Mouse (Mus musculus) stomach, postnatal 0 days (tissue): ENCODE data around the gene D430042O09Rik. TPM values are rescaled to one million over a fixed set of nuclear protein-coding genes. Genes with fewer than 3 reads are reported as not detected.

Source experiments
- ATAC-seq: fragments of 200-750 bp; cut with Nextera tagmentation; 2 replicates; pipeline ENCODE4 v1.8.0; 2017; ENCODE audit not compliant: low FRiP score, low TSS enrichment
- DNase-seq: peaks from one replicate; pipeline ENCODE4 v3.0.0-alpha.2; 2016; ENCODE audit warnings: low spot score
- H3K27ac ChIP-seq: fragments of 300-500 bp; sonication (generic); replicated peaks from 2 replicates; pipeline ENCODE4 v1.5.1; 2014; ENCODE audit warnings: mild to moderate bottlenecking, control low read depth
- H3K27me3 ChIP-seq: fragments of 300-500 bp; sonication (generic); 2 replicates; pipeline ENCODE4 v1.6.1; 2014; ENCODE audit warnings: low read length; ENCODE audit not compliant: control insufficient read depth, insufficient read depth
- H3K36me3 ChIP-seq: fragments of 300-500 bp; sonication (generic); 2 replicates; pipeline ENCODE4 v1.6.1; 2014; ENCODE audit warnings: low read length, mixed read lengths; ENCODE audit not compliant: control insufficient read depth, insufficient read depth
- H3K4me1 ChIP-seq: fragments of 300-500 bp; sonication (generic); replicated peaks from 2 replicates; pipeline ENCODE4 v1.6.1; 2014; ENCODE audit warnings: antibody characterized with exemption; ENCODE audit not compliant: control insufficient read depth, insufficient read depth
- H3K4me2 ChIP-seq: fragments of 300-500 bp; sonication (generic); replicated peaks from 2 replicates; pipeline ENCODE4 v1.6.1; 2014; ENCODE audit warnings: low read depth, mild to moderate bottlenecking, control low read depth, moderate library complexity
- H3K4me3 ChIP-seq: fragments of 300-500 bp; sonication (generic); 2 replicates; pipeline ENCODE4 v1.5.1; 2014; ENCODE audit warnings: low read depth, low read length, control low read depth
- H3K9ac ChIP-seq: fragments of 300-500 bp; sonication (generic); 2 replicates; pipeline ENCODE4 v1.6.1; 2014; ENCODE audit warnings: mild to moderate bottlenecking, low read length, control low read depth, mixed read lengths
- H3K9me3 ChIP-seq: fragments of 300-500 bp; sonication (generic); 2 replicates; pipeline ENCODE4 v1.6.1; 2016; ENCODE audit warnings: low read length; ENCODE audit not compliant: control insufficient read depth
- CTCF ChIP-seq: IDR thresholded peaks from 2 replicates; pipeline ENCODE4 v1.5.1; 2016; ENCODE audit warnings: antibody characterized with exemption, low read depth, mild to moderate bottlenecking, moderate library complexity
- EP300 ChIP-seq: optimal IDR thresholded peaks from 2 replicates; pipeline ENCODE3; 2016; ENCODE audit warnings: antibody characterized with exemption
- WGBS: fragments of 180-500 bp; shearing (Covaris S2); extraction: QIAGEN DNeasy Blood & Tissue Kit; methylation state at CpG from one replicate; pipeline ENCODE4 v1.1.7; 2014; 5-methylcytosine and 5-hydroxymethylcytosine counted together
- polyA plus RNA-seq: library from polyadenylated mRNA; unstranded; fragments of >200 nt; fragmentation: Nextera tagmentation; extraction: Ambion mirVana; gene quantifications from 2 replicates; pipeline ENCODE4 v1.2.1, GENCODE M21; 2015

D430042O09Rik gene
- polyA plus RNA-seq, 1 experiment from 2014 or later: 2.1 TPM

DNA sequence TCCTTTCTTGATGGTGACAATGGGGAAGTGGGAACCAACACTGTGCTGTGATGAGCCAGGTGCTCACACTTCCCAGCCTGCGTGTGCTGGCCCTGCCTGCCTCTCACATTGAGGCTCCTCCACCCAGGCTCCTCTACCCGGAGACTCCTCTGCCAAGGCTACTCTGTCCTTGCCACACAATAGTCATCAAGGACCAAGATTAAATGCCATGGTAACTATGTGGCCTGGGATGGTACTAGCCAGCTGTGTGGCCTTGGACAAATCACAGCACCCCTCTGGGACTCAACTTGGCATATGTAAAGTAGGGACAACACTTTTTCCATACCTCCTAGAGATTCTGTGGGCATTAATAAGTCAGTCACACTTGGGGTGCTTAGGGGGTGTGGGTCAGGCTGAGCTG lies 192.2 kb downstream of the D430042O09Rik start:
- no peak overlapping the region for H3K9ac ChIP-seq
- 64% methylated on average over 2 of the region's 2 CpGs for WGBS
- no peak overlapping the region for H3K27ac ChIP-seq
- no peaks in the 10 kb centered on the region for H3K27me3 ChIP-seq
- H3K4me1 ChIP-seq: no peaks in the 10 kb centered on the region
- H3K4me3 ChIP-seq: no peak overlapping the region
- H3K36me3 ChIP-seq: no peaks in the 10 kb centered on the region
- no peak for ATAC-seq
- no peak for DNase-seq
- H3K4me2 ChIP-seq: no peak overlapping the region
- no peaks in the 10 kb centered on the region for H3K9me3 ChIP-seq
- TF ChIP-seq EP300: no peak
- TF ChIP-seq CTCF: no peak

DNA sequence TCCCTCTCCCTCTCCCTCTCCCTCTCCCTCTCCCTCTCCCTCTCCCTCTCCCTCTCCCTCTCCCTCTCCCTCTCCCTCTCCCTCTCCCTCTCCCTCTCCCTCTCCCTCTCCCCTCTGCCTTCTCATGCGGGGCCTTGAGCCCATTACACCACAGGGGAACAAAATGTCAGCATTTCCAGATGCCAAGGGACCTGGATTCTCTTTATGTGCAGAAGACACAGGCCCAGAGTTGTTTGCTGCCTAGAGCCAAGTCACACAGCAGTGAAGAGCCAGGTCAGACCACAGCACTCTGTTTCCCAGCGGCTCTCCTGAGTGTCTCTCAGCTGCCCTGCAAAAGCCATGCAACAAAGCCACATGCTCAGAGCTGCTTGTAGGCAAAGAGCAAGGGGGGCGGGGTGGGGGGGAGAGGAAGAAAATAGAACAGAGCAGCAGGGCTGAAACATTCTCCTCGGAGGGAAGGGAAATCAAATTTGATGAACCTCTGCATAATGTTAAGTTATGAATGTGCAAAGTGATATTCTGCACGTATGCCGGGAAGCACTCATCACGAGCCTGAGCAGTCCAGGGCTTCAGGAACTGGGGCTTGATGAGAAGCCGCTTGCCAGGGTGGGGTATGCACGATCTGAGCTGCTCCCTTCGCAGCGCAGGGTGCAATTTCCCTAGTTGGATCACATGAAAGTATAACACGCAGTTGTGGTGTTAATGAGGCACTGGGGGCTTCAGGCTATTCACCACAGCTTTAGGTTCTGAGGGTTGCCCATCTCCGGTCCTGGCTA lies 192.9 kb downstream of the D430042O09Rik start:
- no peak overlapping the region for H3K4me3 ChIP-seq
- H3K27ac ChIP-seq: no peak overlapping the region
- no peaks in the 10 kb centered on the region for H3K36me3 ChIP-seq
- no peak overlapping the region for H3K4me2 ChIP-seq
- no peaks in the 10 kb centered on the region for H3K27me3 ChIP-seq
- no peak for TF ChIP-seq EP300
- no peak for TF ChIP-seq CTCF
- no peak overlapping the region for H3K9ac ChIP-seq
- H3K4me1 ChIP-seq: no peaks in the 10 kb centered on the region
- WGBS: 65% methylated on average over 13 of the region's 13 CpGs
- DNase-seq (no peak), ATAC-seq (no peak)
- no peaks in the 10 kb centered on the region for H3K9me3 ChIP-seq

DNA sequence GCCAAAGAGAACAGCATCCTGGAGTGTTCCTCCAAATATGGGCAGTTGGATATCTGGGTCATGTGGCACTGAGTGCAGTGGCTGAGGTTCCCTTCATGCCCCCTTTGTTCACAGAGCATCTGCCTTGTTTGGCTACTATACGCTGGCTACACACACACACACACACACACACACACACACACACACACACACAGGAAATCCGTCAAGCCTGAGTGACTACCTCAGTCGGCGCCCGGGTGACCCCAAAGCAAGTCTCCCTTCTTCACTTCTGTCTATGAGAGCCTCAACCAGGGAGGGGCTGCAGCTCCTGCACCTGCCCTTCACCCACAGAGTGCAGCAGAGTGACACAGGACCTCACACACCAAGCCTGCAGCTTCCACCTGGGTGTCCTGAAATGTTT lies 213.1 kb downstream of the D430042O09Rik start:
- Histone ChIP-seq H3K27ac (no peak overlapping the region), H3K4me2 (no peak overlapping the region), H3K9ac (no peak overlapping the region), H3K4me1 (no peaks in the 10 kb centered on the region), H3K9me3 (no peaks in the 10 kb centered on the region), H3K27me3 (no peaks in the 10 kb centered on the region), H3K36me3 (no peaks in the 10 kb centered on the region), H3K4me3 (no peak overlapping the region)
- WGBS: 60% methylated on average over 5 of the region's 5 CpGs
- DNase-seq (no peak), ATAC-seq (no peak)
- no peak for TF ChIP-seq EP300
- no peak for TF ChIP-seq CTCF

DNA sequence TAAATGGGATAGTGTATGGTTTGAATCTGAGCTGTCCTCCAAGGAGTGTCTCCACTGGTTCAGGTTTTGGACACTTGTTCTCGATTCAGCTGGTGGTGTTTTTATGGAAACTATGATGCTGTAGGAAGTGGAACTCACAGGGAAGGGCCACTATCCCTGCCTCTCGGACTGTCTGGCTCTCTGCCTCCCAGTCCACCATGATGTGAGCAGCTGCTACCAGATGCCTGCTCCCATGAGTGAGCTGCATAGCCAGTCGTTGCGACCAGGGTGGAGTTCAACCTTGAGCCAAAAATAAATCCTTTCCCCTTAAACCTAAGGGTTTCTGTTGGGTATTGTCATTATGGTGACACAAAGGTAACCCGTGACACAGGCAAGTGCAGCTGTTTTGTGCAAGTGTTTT lies 216.4 kb downstream of the D430042O09Rik start:
- Histone ChIP-seq H3K4me2 (no peak overlapping the region), H3K36me3 (no peaks in the 10 kb centered on the region), H3K9me3 (no peaks in the 10 kb centered on the region), H3K4me3 (no peak overlapping the region), H3K9ac (no peak overlapping the region), H3K27me3 (no peaks in the 10 kb centered on the region), H3K4me1 (no peaks in the 10 kb centered on the region), H3K27ac (no peak overlapping the region)
- no peak for ATAC-seq
- 62% methylated on average over 5 of the region's 5 CpGs for WGBS
- TF ChIP-seq CTCF: no peak
- no peak for TF ChIP-seq EP300
- no peak for DNase-seq

Other genes starting within 250 kb of the D430042O09Rik start
- gene Nsmce1, start 216.3 kb upstream of the D430042O09Rik start, polyA plus RNA-seq: 77.0 and 77.9 TPM in 2 replicates
- 13.4 and 13.9 TPM in 2 replicates for gene Il4ra, start 155.8 kb upstream of the D430042O09Rik start, polyA plus RNA-seq
- 0.29 and 0.45 TPM in 2 replicates for gene Il21r, start 104.5 kb upstream of the D430042O09Rik start, polyA plus RNA-seq
- gene Gtf3c1, start 108 bp upstream of the D430042O09Rik start, polyA plus RNA-seq: 6.3 and 6.6 TPM in 2 replicates